Mouse (Mus musculus) limb, embryonic 14.5 days (tissue): ENCODE results near the gene B3gnt3. TPM values are rescaled to one million over a fixed set of nuclear protein-coding genes. Genes with fewer than 3 reads are reported as not detected.

Experiments
- ATAC-seq: fragments of 200-750 bp; cut with Nextera tagmentation; 2 replicates; pipeline ENCODE4 v1.8.0; 2017; ENCODE audit warnings: low read depth, moderate number of reproducible peaks, moderate TSS enrichment; ENCODE audit not compliant: low FRiP score
- DNase-seq: peaks from one replicate; pipeline ENCODE4 v3.0.0-alpha.2; 2015; ENCODE audit warnings: low spot score
- H3K27ac ChIP-seq: fragments of 300-500 bp; sonication (generic); replicated peaks from 2 replicates; pipeline ENCODE4 v1.5.1; 2014; ENCODE audit warnings: low read depth, mild to moderate bottlenecking, low read length, moderate library complexity, mixed read lengths
- H3K27me3 ChIP-seq: fragments of 300-500 bp; sonication (generic); 2 replicates; pipeline ENCODE4 v1.6.1; 2014; ENCODE audit warnings: low read length, mixed read lengths; ENCODE audit not compliant: control insufficient read depth, insufficient read depth
- H3K36me3 ChIP-seq: fragments of 300-500 bp; sonication (generic); 2 replicates; pipeline ENCODE4 v1.6.1; 2014; ENCODE audit warnings: mild to moderate bottlenecking, low read length, moderate library complexity, mixed read lengths; ENCODE audit not compliant: control insufficient read depth, insufficient read depth
- H3K4me1 ChIP-seq: fragments of 300-500 bp; sonication (generic); 2 replicates; pipeline ENCODE4 v1.6.1; 2014; ENCODE audit warnings: antibody characterized with exemption, low read length, mixed read lengths; ENCODE audit not compliant: control insufficient read depth, insufficient read depth
- H3K4me2 ChIP-seq: fragments of 300-500 bp; sonication (generic); replicated peaks from 2 replicates; pipeline ENCODE4 v1.6.1; 2014; ENCODE audit warnings: low read depth, mild to moderate bottlenecking, low read length, moderate library complexity; ENCODE audit not compliant: severe bottlenecking
- H3K4me3 ChIP-seq: fragments of 300-500 bp; sonication (generic); replicated peaks from 2 replicates; pipeline ENCODE4 v1.5.1; 2014; ENCODE audit warnings: low read length
- H3K9ac ChIP-seq: fragments of 300-500 bp; sonication (generic); 2 replicates; pipeline ENCODE4 v1.6.1; 2014; ENCODE audit warnings: mild to moderate bottlenecking, low read depth, low read length, moderate library complexity; ENCODE audit not compliant: severe bottlenecking
- H3K9me3 ChIP-seq: fragments of 300-500 bp; sonication (generic); 2 replicates; pipeline ENCODE4 v1.6.1; 2016; ENCODE audit warnings: low read length; ENCODE audit not compliant: control insufficient read depth
- POLR2A ChIP-seq: fragments of 200-500 bp; IDR thresholded peaks from 2 replicates; pipeline ENCODE4 v1.8.0; 2012; ENCODE audit warnings: inconsistent platforms, mild to moderate bottlenecking, moderate library complexity, borderline replicate concordance; ENCODE audit not compliant: insufficient read depth, insufficient read length; ENCODE audit errors: extremely low read depth
- WGBS: fragments of 180-500 bp; shearing (Covaris S2); extraction: QIAGEN DNeasy Blood & Tissue Kit; methylation state at CpG from one replicate; pipeline ENCODE4 v1.1.7; 2014; 5-methylcytosine and 5-hydroxymethylcytosine counted together
- polyA plus RNA-seq, 2 experiments: library from polyadenylated mRNA; depleted of rRNA in 1 of 2; stranded (reverse) in 1 of 2; unstranded in 1 of 2; fragments of >200 nt; fragmentation: Nextera tagmentation in 1 of 2; extraction: Ambion mirVana in 1 of 2; gene quantifications; 2 replicates each; pipeline versions ENCODE4 v1.2.1 to v1.2.3; 2012 to 2014

The B3gnt3 gene
- polyA plus RNA-seq, 2 experiments = 0.67 to 1.1 TPM

DNA sequence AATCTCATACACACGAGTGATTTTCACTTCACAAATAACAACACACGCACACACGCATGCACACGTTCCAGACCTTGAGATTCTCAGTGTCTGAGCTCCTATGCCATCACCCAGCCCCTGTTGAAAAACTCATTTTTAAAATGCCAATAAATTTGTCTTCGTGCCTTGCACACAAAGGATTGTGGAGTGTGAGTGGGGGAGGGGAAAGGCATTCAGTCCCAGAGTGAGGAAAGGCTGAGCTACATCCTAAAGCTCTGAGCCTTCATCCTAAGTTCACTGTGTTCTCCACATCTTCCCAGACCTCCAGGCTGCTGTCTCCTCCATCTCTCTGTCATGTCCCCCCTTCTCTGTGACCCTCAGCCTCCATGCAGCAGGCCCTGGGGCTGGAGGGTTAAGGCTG lies 34.3 kb downstream of the B3gnt3 start:
- ATAC-seq = no peak
- no peak overlapping the region for H3K4me3 ChIP-seq
- no peak overlapping the region for H3K4me2 ChIP-seq
- 41% methylated on average over 5 of the region's 5 CpGs for WGBS
- H3K36me3 ChIP-seq = no peaks in the 10 kb centered on the region
- DNase-seq = no peak
- H3K27me3 ChIP-seq = peaks cover 33% of the 10 kb centered on the region
- no peak overlapping the region for H3K27ac ChIP-seq
- no peak overlapping the region for H3K9ac ChIP-seq
- no peak for TF ChIP-seq POLR2A
- peaks cover 16% of the 10 kb centered on the region for H3K4me1 ChIP-seq
- H3K9me3 ChIP-seq = no peaks in the 10 kb centered on the region

DNA sequence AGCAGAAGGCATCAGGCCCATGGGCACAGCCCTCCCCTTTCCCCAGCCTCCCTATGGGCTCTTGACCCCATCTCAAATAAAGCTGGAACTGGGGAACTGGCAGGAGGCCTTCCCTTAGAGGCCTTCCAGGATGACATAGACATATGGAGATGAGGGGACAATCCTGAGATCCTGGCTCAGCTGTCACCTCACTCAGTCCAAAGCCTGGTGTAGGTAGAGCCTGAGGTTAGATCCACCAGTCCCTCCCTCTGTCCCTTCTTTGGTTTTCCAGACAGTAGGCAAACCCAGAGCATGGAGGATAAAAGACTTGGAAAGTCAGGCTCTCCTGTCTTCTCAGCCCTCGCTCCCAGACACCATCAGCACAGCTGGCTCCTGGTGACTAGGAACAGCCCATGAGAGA lies 34.7 kb downstream of the B3gnt3 start:
- Histone ChIP-seq H3K4me2 (no peak overlapping the region), H3K9me3 (no peaks in the 10 kb centered on the region), H3K4me1 (peaks cover 15% of the 10 kb centered on the region), H3K27ac (no peak overlapping the region), H3K36me3 (no peaks in the 10 kb centered on the region), H3K27me3 (peaks cover 33% of the 10 kb centered on the region), H3K9ac (no peak overlapping the region), H3K4me3 (no peak overlapping the region)
- ATAC-seq (no peak), DNase-seq (no peak)
- WGBS = 12% methylated on average over 1 of the region's 1 CpGs
- no peak for TF ChIP-seq POLR2A

DNA sequence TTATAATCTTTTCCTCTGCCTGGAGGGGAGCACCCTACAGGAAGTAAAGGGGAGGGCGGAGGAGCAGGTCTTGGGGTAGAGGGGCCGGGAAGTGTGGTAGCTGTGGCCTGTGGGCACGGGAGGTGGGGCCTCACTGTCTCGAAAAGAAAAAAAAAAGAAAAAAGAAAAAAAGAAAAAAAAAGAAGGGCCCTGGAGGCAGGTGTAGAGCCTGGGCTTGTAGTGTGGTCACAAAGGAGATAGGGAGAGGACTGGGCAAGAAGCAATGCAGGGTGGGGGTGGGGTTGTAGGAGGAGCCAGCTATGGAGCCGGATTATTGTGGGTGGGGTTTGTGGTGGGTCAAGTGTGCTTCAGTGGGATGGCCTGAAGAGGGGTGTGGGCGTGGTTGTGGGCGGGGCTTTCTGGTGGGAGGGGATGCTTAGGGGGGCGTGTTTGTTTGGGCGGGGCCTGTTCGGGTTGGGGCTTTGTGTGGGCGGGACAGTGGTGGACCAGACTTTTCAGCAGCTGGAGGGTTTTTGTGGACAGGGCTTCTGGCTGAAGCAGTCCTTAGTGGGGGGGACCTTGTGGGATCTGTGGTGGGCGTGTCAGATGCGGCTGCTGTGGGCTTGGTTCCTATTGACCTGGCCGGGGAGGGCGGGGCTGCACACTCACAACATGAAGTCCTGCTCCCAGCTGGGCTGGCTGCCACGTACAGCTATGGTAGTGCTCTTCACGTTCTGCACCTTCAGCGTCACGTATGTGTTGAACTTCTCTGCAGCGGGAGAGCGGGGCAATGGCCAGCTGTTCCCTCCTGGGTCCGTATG lies 36.1 kb downstream of the B3gnt3 start:
- Histone ChIP-seq H3K4me2 (peak overlapping the region; percentile 15; the same call in 1 of the 2 replicates), H3K27me3 (peaks cover 27% of the 10 kb centered on the region), H3K4me3 (no peak overlapping the region; the same call in 1 of the 2 replicates), H3K9ac (no peak overlapping the region), H3K36me3 (no peaks in the 10 kb centered on the region), H3K9me3 (no peaks in the 10 kb centered on the region), H3K4me1 (peaks cover 6% of the 10 kb centered on the region; the same call in 1 of the 2 replicates), H3K27ac (no peak overlapping the region)
- peak; percentile 43 for DNase-seq
- 6% methylated on average over 14 of the region's 22 CpGs for WGBS
- peak; percentile 45; the same call in 1 of the 2 replicates for ATAC-seq
- TF ChIP-seq POLR2A = no peak

DNA sequence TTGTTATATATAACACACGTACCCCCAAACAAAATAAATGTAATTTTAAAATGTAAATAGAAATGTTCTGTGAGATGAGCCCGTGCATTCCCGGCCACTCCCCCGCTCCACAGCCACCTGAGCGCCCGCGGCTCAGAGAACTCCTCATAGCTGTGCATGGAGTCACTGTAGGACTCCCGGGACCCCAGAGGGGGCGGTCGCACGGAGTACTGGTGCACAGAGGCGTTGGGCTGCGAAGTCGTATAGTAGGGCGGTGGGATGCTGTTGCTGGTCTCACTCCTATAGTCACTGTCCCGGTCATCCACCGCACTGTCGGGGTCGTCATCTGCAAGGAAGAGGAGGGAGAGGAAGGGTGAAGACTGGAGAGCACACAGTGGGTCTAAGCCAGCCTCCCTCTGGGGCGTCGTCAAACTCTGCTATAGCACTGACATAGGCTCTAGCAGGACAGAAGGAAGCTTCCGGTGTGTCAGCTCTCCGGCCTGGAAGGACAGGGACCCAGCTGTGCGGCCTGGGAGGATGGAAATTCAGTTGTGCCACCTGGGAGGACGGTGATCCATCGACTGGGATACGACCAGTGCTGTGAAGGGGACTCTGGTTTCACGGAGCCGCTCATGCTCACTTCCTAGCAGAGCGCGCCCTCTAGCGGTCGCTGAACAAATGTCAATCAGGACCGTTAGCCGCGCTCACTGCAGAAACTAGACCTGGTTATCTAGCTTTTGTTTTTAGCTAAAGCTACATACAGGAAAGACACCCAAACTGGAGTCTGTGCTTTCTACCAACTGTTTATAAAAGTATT lies 41.1 kb downstream of the B3gnt3 start:
- WGBS = 9% methylated on average over 36 of the region's 36 CpGs
- ATAC-seq = peak; percentile 60
- TF ChIP-seq POLR2A = no peak
- Histone ChIP-seq H3K36me3 (no peaks in the 10 kb centered on the region), H3K27me3 (peaks cover 41% of the 10 kb centered on the region), H3K4me1 (no peaks in the 10 kb centered on the region), H3K27ac (no peak overlapping the region), H3K9me3 (no peaks in the 10 kb centered on the region), H3K4me2 (no peak overlapping the region), H3K4me3 (no peak overlapping the region), H3K9ac (no peak overlapping the region)
- DNase-seq = peak; percentile 81

DNA sequence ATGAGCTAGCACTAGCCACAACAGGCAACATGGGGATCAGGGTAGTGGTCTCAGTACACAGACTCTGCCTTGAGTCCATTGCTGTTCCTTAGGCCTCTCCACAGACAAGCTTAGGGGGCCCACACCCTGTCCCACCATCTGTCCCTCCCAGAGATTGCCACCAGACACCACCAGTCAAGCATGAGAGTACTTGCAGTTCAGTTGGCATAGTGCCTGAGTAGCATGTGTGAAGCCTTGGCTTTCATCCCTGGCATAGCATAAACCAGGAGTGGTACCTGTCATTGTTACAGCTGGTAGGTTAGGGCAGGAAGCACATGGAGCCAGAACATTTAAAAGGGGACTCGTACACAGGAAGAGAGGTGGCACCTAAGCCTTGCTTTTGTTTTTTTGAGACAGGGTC lies 41.8 kb downstream of the B3gnt3 start:
- TF ChIP-seq POLR2A = no peak
- 54% methylated on average over 1 of the region's 1 CpGs for WGBS
- peaks cover 49% of the 10 kb centered on the region for H3K27me3 ChIP-seq

More for the DNA sequence above, 41.8 kb downstream of the B3gnt3 start:
- no peak for DNase-seq
- Histone ChIP-seq H3K27ac (no peak overlapping the region), H3K4me2 (no peak overlapping the region), H3K9me3 (no peaks in the 10 kb centered on the region), H3K4me1 (no peaks in the 10 kb centered on the region), H3K9ac (no peak overlapping the region), H3K36me3 (no peaks in the 10 kb centered on the region), H3K4me3 (no peak overlapping the region)
- no peak for ATAC-seq
